Mouse (Mus musculus): ENCODE results near the gene Hck. TPM values are rescaled to one million over a fixed set of nuclear protein-coding genes. Genes with fewer than 3 reads are reported as not detected.

The Hck gene
- polyA plus RNA-seq, 1 experiment from 2014 or later: 2.1 TPM

GRCm38 (mm10) chr2:153175995-153176570 lies 67.8 kb downstream of the Hck start:
- Histone ChIP-seq H3K36me3 (ENCODE audit: control insufficient read depth, insufficient read depth) (no peaks in the 10 kb centered on the region), H3K27me3 (replicated peaks; ENCODE audit: control insufficient read depth, insufficient read depth, low read length) (no peaks in the 10 kb centered on the region), H3K27ac (ENCODE audit: low read length) (no peak overlapping the region), H3K4me2 (ENCODE audit: low read length) (no peak overlapping the region), H3K4me1 (replicated peaks; ENCODE audit: control insufficient read depth, insufficient read depth, low read length) (no peaks in the 10 kb centered on the region), H3K9ac (replicated peaks; ENCODE audit: low read depth, low read length) (no peak overlapping the region), H3K4me3 (replicated peaks; ENCODE audit: low read length) (no peak overlapping the region), H3K9me3 (ENCODE audit: control insufficient read depth, low read length) (no peaks in the 10 kb centered on the region)
- WGBS: 83% methylated on average over 8 of the region's 8 CpGs
- ATAC-seq: no peak

GRCm38 (mm10) chr2:153177188-153177587 lies 68.9 kb downstream of the Hck start:
- Histone ChIP-seq H3K27ac (ENCODE audit: low read length) (no peak overlapping the region), H3K9me3 (ENCODE audit: control insufficient read depth, low read length) (no peaks in the 10 kb centered on the region), H3K4me2 (ENCODE audit: low read length) (no peak overlapping the region), H3K27me3 (replicated peaks; ENCODE audit: control insufficient read depth, insufficient read depth, low read length) (no peaks in the 10 kb centered on the region), H3K4me1 (replicated peaks; ENCODE audit: control insufficient read depth, insufficient read depth, low read length) (no peaks in the 10 kb centered on the region), H3K36me3 (ENCODE audit: control insufficient read depth, insufficient read depth) (no peaks in the 10 kb centered on the region), H3K4me3 (replicated peaks; ENCODE audit: low read length) (no peak overlapping the region), H3K9ac (replicated peaks; ENCODE audit: low read depth, low read length) (no peak overlapping the region)
- ATAC-seq: no peak
- 95% methylated on average over 3 of the region's 3 CpGs for WGBS

GRCm38 (mm10) chr2:153179126-153179860 lies 71.0 kb downstream of the Hck start:
- H3K27ac ChIP-seq (ENCODE audit: low read length): no peak overlapping the region
- ATAC-seq: no peak
- no peak overlapping the region for H3K9ac ChIP-seq (replicated peaks; ENCODE audit: low read depth, low read length)
- H3K4me1 ChIP-seq (replicated peaks; ENCODE audit: control insufficient read depth, insufficient read depth, low read length): no peaks in the 10 kb centered on the region
- no peak overlapping the region for H3K4me2 ChIP-seq (ENCODE audit: low read length)
- no peaks in the 10 kb centered on the region for H3K36me3 ChIP-seq (ENCODE audit: control insufficient read depth, insufficient read depth)
- no peak overlapping the region for H3K4me3 ChIP-seq (replicated peaks; ENCODE audit: low read length)
- H3K9me3 ChIP-seq (ENCODE audit: control insufficient read depth, low read length): no peaks in the 10 kb centered on the region
- no peaks in the 10 kb centered on the region for H3K27me3 ChIP-seq (replicated peaks; ENCODE audit: control insufficient read depth, insufficient read depth, low read length)
- 81% methylated on average over 10 of the region's 10 CpGs for WGBS

- Histone ChIP-seq H3K27me3 (replicated peaks; ENCODE audit: control insufficient read depth, insufficient read depth, low read length) (no peaks in the 10 kb centered on the region), H3K4me3 (replicated peaks; ENCODE audit: low read length) (no peak overlapping the region), H3K4me1 (replicated peaks; ENCODE audit: control insufficient read depth, insufficient read depth, low read length) (no peaks in the 10 kb centered on the region), H3K36me3 (ENCODE audit: control insufficient read depth, insufficient read depth) (no peaks in the 10 kb centered on the region), H3K9ac (replicated peaks; ENCODE audit: low read depth, low read length) (no peak overlapping the region), H3K4me2 (ENCODE audit: low read length) (no peak overlapping the region), H3K27ac (ENCODE audit: low read length) (no peak overlapping the region), H3K9me3 (ENCODE audit: control insufficient read depth, low read length) (no peaks in the 10 kb centered on the region)
- ATAC-seq: no peak
- 88% methylated on average over 3 of the region's 3 CpGs for WGBS
Measured at GRCm38 (mm10) chr2:153179961-153180360, 71.7 kb downstream of the Hck start.

GRCm38 (mm10) chr2:153186176-153186591 lies 77.9 kb downstream of the Hck start:
- H3K27me3 ChIP-seq (replicated peaks; ENCODE audit: control insufficient read depth, insufficient read depth, low read length): no peaks in the 10 kb centered on the region
- no peak overlapping the region for H3K4me3 ChIP-seq (replicated peaks; ENCODE audit: low read length)
- WGBS: 54% methylated on average over 2 of the region's 2 CpGs
- no peak overlapping the region for H3K9ac ChIP-seq (replicated peaks; ENCODE audit: low read depth, low read length)
- peaks cover 18% of the 10 kb centered on the region for H3K36me3 ChIP-seq (ENCODE audit: control insufficient read depth, insufficient read depth)
- H3K9me3 ChIP-seq (ENCODE audit: control insufficient read depth, low read length): no peaks in the 10 kb centered on the region
- ATAC-seq: peak; percentile 88
- H3K4me2 ChIP-seq (ENCODE audit: low read length): no peak overlapping the region
- 0 out of 2 replicates have a peak, but pooled peaks cover 8% of the 10 kb centered on the region for H3K4me1 ChIP-seq (replicated peaks; ENCODE audit: control insufficient read depth, insufficient read depth, low read length)
- H3K27ac ChIP-seq (ENCODE audit: low read length): no peak overlapping the region

- 90% methylated on average over 2 of the region's 2 CpGs for WGBS
- Histone ChIP-seq H3K27me3 (replicated peaks; ENCODE audit: control insufficient read depth, insufficient read depth, low read length) (no peaks in the 10 kb centered on the region), H3K9me3 (ENCODE audit: control insufficient read depth, low read length) (no peaks in the 10 kb centered on the region), H3K4me2 (ENCODE audit: low read length) (no peak overlapping the region), H3K27ac (ENCODE audit: low read length) (no peak overlapping the region), H3K36me3 (ENCODE audit: control insufficient read depth, insufficient read depth) (peaks cover 28% of the 10 kb centered on the region), H3K9ac (replicated peaks; ENCODE audit: low read depth, low read length) (no peak overlapping the region), H3K4me3 (replicated peaks; ENCODE audit: low read length) (no peak overlapping the region), H3K4me1 (replicated peaks; ENCODE audit: control insufficient read depth, insufficient read depth, low read length) (0 out of 2 replicates have a peak, but pooled peaks cover 8% of the 10 kb centered on the region)
- no peak for ATAC-seq
Measured at GRCm38 (mm10) chr2:153187848-153188247, 79.6 kb downstream of the Hck start.

- Histone ChIP-seq H3K9ac (replicated peaks; ENCODE audit: low read depth, low read length) (no peak overlapping the region), H3K9me3 (ENCODE audit: control insufficient read depth, low read length) (no peaks in the 10 kb centered on the region), H3K36me3 (ENCODE audit: control insufficient read depth, insufficient read depth) (peaks cover 43% of the 10 kb centered on the region), H3K4me1 (replicated peaks; ENCODE audit: control insufficient read depth, insufficient read depth, low read length) (0 out of 2 replicates have a peak, but pooled peaks cover 5% of the 10 kb centered on the region), H3K4me3 (replicated peaks; ENCODE audit: low read length) (no peak overlapping the region), H3K4me2 (ENCODE audit: low read length) (no peak overlapping the region), H3K27me3 (replicated peaks; ENCODE audit: control insufficient read depth, insufficient read depth, low read length) (no peaks in the 10 kb centered on the region), H3K27ac (ENCODE audit: low read length) (no peak overlapping the region)
- WGBS: 89% methylated on average over 2 of the region's 2 CpGs
- no peak for ATAC-seq
Measured at GRCm38 (mm10) chr2:153191242-153191641, 83.0 kb downstream of the Hck start.

- ATAC-seq: no peak
- H3K27ac ChIP-seq (ENCODE audit: low read length): no peak overlapping the region
- peaks cover 43% of the 10 kb centered on the region for H3K36me3 ChIP-seq (ENCODE audit: control insufficient read depth, insufficient read depth)
- 98% methylated on average over 3 of the region's 3 CpGs for WGBS
- no peak overlapping the region for H3K9ac ChIP-seq (replicated peaks; ENCODE audit: low read depth, low read length)
- no peaks in the 10 kb centered on the region for H3K27me3 ChIP-seq (replicated peaks; ENCODE audit: control insufficient read depth, insufficient read depth, low read length)
- H3K4me2 ChIP-seq (ENCODE audit: low read length): no peak overlapping the region
- no peaks in the 10 kb centered on the region for H3K4me1 ChIP-seq (replicated peaks; ENCODE audit: control insufficient read depth, insufficient read depth, low read length)
- no peak overlapping the region for H3K4me3 ChIP-seq (replicated peaks; ENCODE audit: low read length)
- H3K9me3 ChIP-seq (ENCODE audit: control insufficient read depth, low read length): no peaks in the 10 kb centered on the region
Measured at GRCm38 (mm10) chr2:153194255-153194654, 86.0 kb downstream of the Hck start.

GRCm38 (mm10) chr2:153198485-153198884 lies 90.2 kb downstream of the Hck start:
- H3K36me3 ChIP-seq (ENCODE audit: control insufficient read depth, insufficient read depth): peaks cover 32% of the 10 kb centered on the region

More at GRCm38 (mm10) chr2:153198485-153198884, 90.2 kb downstream of the Hck start:
- Histone ChIP-seq H3K4me2 (ENCODE audit: low read length) (no peak overlapping the region), H3K27ac (ENCODE audit: low read length) (no peak overlapping the region), H3K4me1 (replicated peaks; ENCODE audit: control insufficient read depth, insufficient read depth, low read length) (no peaks in the 10 kb centered on the region), H3K9ac (replicated peaks; ENCODE audit: low read depth, low read length) (no peak overlapping the region), H3K27me3 (replicated peaks; ENCODE audit: control insufficient read depth, insufficient read depth, low read length) (no peaks in the 10 kb centered on the region), H3K9me3 (ENCODE audit: control insufficient read depth, low read length) (no peaks in the 10 kb centered on the region), H3K4me3 (replicated peaks; ENCODE audit: low read length) (no peak overlapping the region)
- WGBS: 83% methylated on average over 5 of the region's 5 CpGs
- ATAC-seq: no peak

Measured in forebrain, embryonic 16.5 days (tissue).